Mouse (Mus musculus): ENCODE results near the gene Chn2. TPM values are rescaled to one million over a fixed set of nuclear protein-coding genes. Genes with fewer than 3 reads are reported as not detected.

Gene Chn2
- polyA plus RNA-seq, 1 experiment = 5.6 TPM

DNA sequence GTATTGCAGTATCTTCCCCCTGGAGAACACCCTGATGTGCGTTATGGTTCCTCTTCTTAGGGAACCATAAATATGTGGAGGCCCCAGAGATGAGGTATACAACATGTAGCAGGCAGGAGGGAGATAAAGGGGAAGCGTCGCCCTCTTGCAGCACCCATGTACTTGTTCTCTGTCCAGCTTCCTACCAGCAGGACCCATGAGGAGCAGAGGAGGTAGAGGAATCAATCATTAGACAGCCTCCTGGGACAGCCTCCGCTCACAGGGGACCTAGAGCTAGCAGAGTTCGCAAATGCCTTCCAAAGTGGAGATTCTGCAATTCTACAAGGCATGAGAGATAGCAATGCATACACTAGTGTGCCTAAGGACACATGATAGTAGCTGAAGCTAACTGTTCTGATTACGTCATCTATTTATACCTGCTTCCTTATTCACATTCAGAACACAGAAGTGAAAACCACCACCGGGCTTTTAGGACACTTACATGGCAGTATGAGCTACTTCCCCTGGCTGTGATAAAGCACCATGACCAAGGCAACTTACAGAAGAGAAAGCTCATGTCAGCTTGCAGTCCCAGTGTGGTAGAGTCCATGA, 77.7 kb downstream of the Chn2 start:
- Histone ChIP-seq H3K9me3 (replicated peaks; ENCODE audit: control insufficient read depth, insufficient read depth, low read length, poor library complexity, severe bottlenecking) (no peaks in the 10 kb centered on the region), H3K36me3 (ENCODE audit: control insufficient read depth, insufficient read depth, low read length, poor library complexity, severe bottlenecking) (no peaks in the 10 kb centered on the region), H3K9ac (ENCODE audit: low read depth, poor library complexity, severe bottlenecking) (no peak overlapping the region), H3K27me3 (ENCODE audit: control insufficient read depth, insufficient read depth, low read length, poor library complexity, severe bottlenecking) (no peaks in the 10 kb centered on the region), H3K4me3 (ENCODE audit: low read depth, low read length) (no peak overlapping the region), H3K27ac (ENCODE audit: insufficient read depth, low read length) (no peak overlapping the region), H3K4me1 (ENCODE audit: control insufficient read depth, insufficient read depth, low read length) (no peaks in the 10 kb centered on the region)
- TF ChIP-seq POLR2A (IDR thresholded peaks at IDR 0.05; ENCODE audit: insufficient read depth, low read length) (no peak), EP300 (IDR thresholded peaks at IDR 0.05; ENCODE audit: insufficient read depth, low read depth, low read length) (no peak), CTCF (IDR thresholded peaks at IDR 0.05; ENCODE audit: low read depth, low read length) (no peak)

DNA sequence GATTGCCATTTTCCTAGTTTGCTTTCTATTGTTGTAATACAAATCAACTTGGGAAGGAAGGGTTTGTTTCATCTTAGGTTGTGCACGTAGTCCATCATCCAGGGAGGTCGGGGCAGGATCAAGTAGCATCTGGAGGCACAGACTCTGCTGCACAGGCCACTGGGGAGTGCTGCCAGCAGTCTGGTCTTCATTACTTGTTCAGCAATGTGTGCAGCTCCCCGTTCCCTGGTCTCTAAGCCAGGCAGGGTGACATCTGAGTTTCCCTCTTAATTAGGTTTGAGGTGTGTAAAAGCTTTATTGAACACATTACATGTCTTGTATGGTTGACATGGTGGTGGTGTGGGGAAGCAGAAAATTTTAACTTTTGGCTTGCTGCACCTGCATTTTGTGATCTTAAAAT, 79.0 kb downstream of the Chn2 start:
- Histone ChIP-seq H3K27me3 (ENCODE audit: control insufficient read depth, insufficient read depth, low read length, poor library complexity, severe bottlenecking) (no peaks in the 10 kb centered on the region), H3K9me3 (replicated peaks; ENCODE audit: control insufficient read depth, insufficient read depth, low read length, poor library complexity, severe bottlenecking) (no peaks in the 10 kb centered on the region), H3K9ac (ENCODE audit: low read depth, poor library complexity, severe bottlenecking) (no peak overlapping the region), H3K27ac (ENCODE audit: insufficient read depth, low read length) (no peak overlapping the region), H3K4me1 (ENCODE audit: control insufficient read depth, insufficient read depth, low read length) (no peaks in the 10 kb centered on the region), H3K36me3 (ENCODE audit: control insufficient read depth, insufficient read depth, low read length, poor library complexity, severe bottlenecking) (no peaks in the 10 kb centered on the region), H3K4me3 (ENCODE audit: low read depth, low read length) (no peak overlapping the region)
- TF ChIP-seq EP300 (IDR thresholded peaks at IDR 0.05; ENCODE audit: insufficient read depth, low read depth, low read length) (no peak), POLR2A (IDR thresholded peaks at IDR 0.05; ENCODE audit: insufficient read depth, low read length) (no peak), CTCF (IDR thresholded peaks at IDR 0.05; ENCODE audit: low read depth, low read length) (no peak)

DNA sequence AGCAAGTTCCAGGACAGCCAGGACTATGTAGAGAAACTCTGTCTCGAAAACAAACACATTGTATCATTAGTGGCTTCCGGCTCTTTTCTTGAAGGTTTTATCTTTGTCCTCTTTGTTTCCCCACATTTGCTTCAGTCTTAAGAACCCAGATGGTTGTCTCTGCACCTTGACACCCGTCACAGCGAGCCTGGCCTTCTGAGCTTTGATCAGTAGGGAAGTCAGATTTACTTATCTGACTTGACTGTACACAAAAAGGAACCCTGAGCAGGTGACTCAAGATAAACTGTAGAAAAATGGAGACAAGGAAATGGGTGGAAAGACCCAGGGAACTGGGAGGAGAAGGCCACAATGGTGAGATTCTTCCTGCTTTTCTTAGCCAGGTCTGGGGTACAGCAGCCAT, 79.5 kb downstream of the Chn2 start:
- no peaks in the 10 kb centered on the region for H3K36me3 ChIP-seq (ENCODE audit: control insufficient read depth, insufficient read depth, low read length, poor library complexity, severe bottlenecking)
- no peak overlapping the region for H3K9ac ChIP-seq (ENCODE audit: low read depth, poor library complexity, severe bottlenecking)
- no peaks in the 10 kb centered on the region for H3K4me1 ChIP-seq (ENCODE audit: control insufficient read depth, insufficient read depth, low read length)
- H3K4me3 ChIP-seq (ENCODE audit: low read depth, low read length) = no peak overlapping the region
- H3K27me3 ChIP-seq (ENCODE audit: control insufficient read depth, insufficient read depth, low read length, poor library complexity, severe bottlenecking) = no peaks in the 10 kb centered on the region
- H3K9me3 ChIP-seq (replicated peaks; ENCODE audit: control insufficient read depth, insufficient read depth, low read length, poor library complexity, severe bottlenecking) = no peaks in the 10 kb centered on the region
- TF ChIP-seq CTCF (IDR thresholded peaks at IDR 0.05; ENCODE audit: low read depth, low read length) (no peak), POLR2A (IDR thresholded peaks at IDR 0.05; ENCODE audit: insufficient read depth, low read length) (no peak), EP300 (IDR thresholded peaks at IDR 0.05; ENCODE audit: insufficient read depth, low read depth, low read length) (no peak)
- no peak overlapping the region for H3K27ac ChIP-seq (ENCODE audit: insufficient read depth, low read length)

DNA sequence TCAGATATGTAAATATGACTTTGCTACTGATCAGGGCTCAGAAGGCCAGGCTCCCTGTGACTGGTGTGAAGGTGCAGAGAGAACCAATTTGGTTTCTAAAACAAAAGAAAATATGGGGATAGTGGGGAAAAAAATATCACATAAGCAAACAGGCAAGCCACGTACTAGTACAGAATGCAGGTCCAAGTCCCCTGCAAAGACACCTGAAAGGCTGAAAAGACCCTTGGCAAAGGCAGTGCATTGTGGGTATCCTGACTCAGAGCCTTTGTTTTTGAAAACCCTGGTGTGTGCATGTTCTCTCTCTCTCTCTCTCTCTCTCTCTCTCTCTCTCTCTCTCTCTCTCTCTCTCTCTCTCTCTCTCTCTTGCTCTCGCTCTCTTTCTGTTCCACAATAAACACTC, 80.1 kb downstream of the Chn2 start:
- Histone ChIP-seq H3K27me3 (ENCODE audit: control insufficient read depth, insufficient read depth, low read length, poor library complexity, severe bottlenecking) (no peaks in the 10 kb centered on the region), H3K4me3 (ENCODE audit: low read depth, low read length) (no peak overlapping the region), H3K36me3 (ENCODE audit: control insufficient read depth, insufficient read depth, low read length, poor library complexity, severe bottlenecking) (no peaks in the 10 kb centered on the region), H3K9me3 (replicated peaks; ENCODE audit: control insufficient read depth, insufficient read depth, low read length, poor library complexity, severe bottlenecking) (no peaks in the 10 kb centered on the region), H3K27ac (ENCODE audit: insufficient read depth, low read length) (no peak overlapping the region), H3K9ac (ENCODE audit: low read depth, poor library complexity, severe bottlenecking) (no peak overlapping the region), H3K4me1 (ENCODE audit: control insufficient read depth, insufficient read depth, low read length) (no peaks in the 10 kb centered on the region)
- no peak for TF ChIP-seq EP300 (IDR thresholded peaks at IDR 0.05; ENCODE audit: insufficient read depth, low read depth, low read length)
- TF ChIP-seq POLR2A (IDR thresholded peaks at IDR 0.05; ENCODE audit: insufficient read depth, low read length) = no peak
- TF ChIP-seq CTCF (IDR thresholded peaks at IDR 0.05; ENCODE audit: low read depth, low read length) = no peak

DNA sequence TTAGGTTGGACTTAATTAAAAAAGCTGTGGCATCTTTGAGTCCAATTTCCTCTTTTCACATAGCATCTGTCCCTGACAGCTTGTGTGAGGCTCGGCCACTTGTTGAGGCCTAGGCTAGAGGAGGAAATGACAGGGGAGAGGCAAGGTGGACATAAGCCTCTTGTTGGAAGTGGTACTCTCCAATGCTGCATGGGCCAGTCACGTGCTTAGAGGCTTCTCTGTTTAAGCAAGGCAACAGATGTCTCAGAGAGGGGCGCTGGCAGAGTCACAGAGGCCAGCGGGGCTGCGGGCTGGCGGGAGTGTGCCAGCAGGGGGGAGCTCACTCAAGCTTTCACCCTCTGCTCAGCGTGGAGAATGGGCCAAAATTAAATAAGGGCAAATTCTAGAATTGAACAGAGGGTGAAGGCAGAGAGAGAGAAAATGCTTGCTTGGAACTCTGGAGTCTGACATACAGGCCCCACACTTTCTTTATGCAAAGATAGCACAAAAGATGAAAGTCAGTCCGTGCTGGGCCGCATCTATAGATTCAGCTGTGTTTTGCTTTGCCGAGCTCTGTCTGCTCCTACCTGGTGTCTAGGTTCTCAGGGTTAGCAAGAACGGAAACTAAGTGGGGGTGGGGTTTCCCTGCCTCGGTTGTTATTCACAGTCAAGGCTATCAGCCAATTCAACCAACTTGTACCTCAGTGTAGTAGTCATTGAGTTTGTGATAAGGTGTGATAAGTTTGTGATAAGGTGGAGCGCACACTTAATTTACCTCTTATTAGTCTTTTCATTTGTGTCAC, 80.7 kb downstream of the Chn2 start:
- Histone ChIP-seq H3K27ac (ENCODE audit: insufficient read depth, low read length) (no peak overlapping the region), H3K36me3 (ENCODE audit: control insufficient read depth, insufficient read depth, low read length, poor library complexity, severe bottlenecking) (no peaks in the 10 kb centered on the region), H3K27me3 (ENCODE audit: control insufficient read depth, insufficient read depth, low read length, poor library complexity, severe bottlenecking) (no peaks in the 10 kb centered on the region), H3K9me3 (replicated peaks; ENCODE audit: control insufficient read depth, insufficient read depth, low read length, poor library complexity, severe bottlenecking) (no peaks in the 10 kb centered on the region), H3K9ac (ENCODE audit: low read depth, poor library complexity, severe bottlenecking) (no peak overlapping the region), H3K4me3 (ENCODE audit: low read depth, low read length) (no peak overlapping the region), H3K4me1 (ENCODE audit: control insufficient read depth, insufficient read depth, low read length) (no peaks in the 10 kb centered on the region)
- no peak for TF ChIP-seq CTCF (IDR thresholded peaks at IDR 0.05; ENCODE audit: low read depth, low read length)

DNA sequence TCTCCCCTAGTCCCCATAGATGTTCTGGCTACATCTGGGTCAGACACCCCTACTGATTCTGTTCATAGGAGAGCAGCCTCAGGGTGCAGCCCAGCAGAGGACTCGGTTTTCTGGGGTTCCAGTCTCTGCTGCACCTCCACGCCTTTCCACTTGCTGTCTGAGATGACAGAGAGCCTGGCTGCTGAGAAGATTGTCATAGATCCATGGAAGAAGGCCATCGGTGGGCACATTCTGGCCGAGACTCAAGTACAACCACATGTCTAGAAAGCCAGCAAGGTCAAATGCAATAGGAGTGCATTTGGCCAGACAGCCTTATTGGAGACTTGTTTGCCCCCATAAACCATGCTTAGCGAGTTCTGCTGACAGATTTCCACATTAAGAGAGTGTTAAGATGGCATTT, 81.5 kb downstream of the Chn2 start:
- H3K4me1 ChIP-seq (ENCODE audit: control insufficient read depth, insufficient read depth, low read length) = no peaks in the 10 kb centered on the region
- no peaks in the 10 kb centered on the region for H3K9me3 ChIP-seq (replicated peaks; ENCODE audit: control insufficient read depth, insufficient read depth, low read length, poor library complexity, severe bottlenecking)
- H3K4me3 ChIP-seq (ENCODE audit: low read depth, low read length) = no peak overlapping the region
- no peaks in the 10 kb centered on the region for H3K27me3 ChIP-seq (ENCODE audit: control insufficient read depth, insufficient read depth, low read length, poor library complexity, severe bottlenecking)
- H3K9ac ChIP-seq (ENCODE audit: low read depth, poor library complexity, severe bottlenecking) = no peak overlapping the region
- no peak for TF ChIP-seq CTCF (IDR thresholded peaks at IDR 0.05; ENCODE audit: low read depth, low read length)
- no peak for TF ChIP-seq EP300 (IDR thresholded peaks at IDR 0.05; ENCODE audit: insufficient read depth, low read depth, low read length)
- no peak for TF ChIP-seq POLR2A (IDR thresholded peaks at IDR 0.05; ENCODE audit: insufficient read depth, low read length)
- H3K36me3 ChIP-seq (ENCODE audit: control insufficient read depth, insufficient read depth, low read length, poor library complexity, severe bottlenecking) = no peaks in the 10 kb centered on the region
- no peak overlapping the region for H3K27ac ChIP-seq (ENCODE audit: insufficient read depth, low read length)
